Mouse (Mus musculus) midbrain, embryonic 13.5 days (tissue): ENCODE data around the gene Dram1. TPM values are rescaled to one million over a fixed set of nuclear protein-coding genes. Genes with fewer than 3 reads are reported as not detected.
"Not testable (repeated sequence)": the region's sequence is repeated elsewhere in the genome, so short reads cannot be mapped to it uniquely, and the experiment has no call there.

Experiments used
- ATAC-seq: fragments of 200-750 bp; cut with Nextera tagmentation; 2 replicates; pipeline ENCODE4 v1.8.0; 2017; ENCODE audit warnings: mild to moderate bottlenecking, moderate TSS enrichment, moderate library complexity
- H3K27ac ChIP-seq: fragments of 300-500 bp; sonication (generic); 2 replicates; pipeline ENCODE4 v1.5.1; 2015; ENCODE audit warnings: inconsistent platforms, mild to moderate bottlenecking, moderate library complexity
- H3K27me3 ChIP-seq: fragments of 300-500 bp; sonication (generic); 2 replicates; pipeline ENCODE4 v1.6.1; 2015; ENCODE audit warnings: mild to moderate bottlenecking, inconsistent platforms
- H3K36me3 ChIP-seq: fragments of 300-500 bp; sonication (generic); 2 replicates; pipeline ENCODE4 v1.6.1; 2015; ENCODE audit warnings: mild to moderate bottlenecking, inconsistent platforms
- H3K4me1 ChIP-seq: fragments of 300-500 bp; sonication (generic); replicated peaks from 2 replicates; pipeline ENCODE4 v1.6.1; 2015; ENCODE audit warnings: inconsistent platforms
- H3K4me2 ChIP-seq: fragments of 300-500 bp; sonication (generic); replicated peaks from 2 replicates; pipeline ENCODE4 v1.6.1; 2015; ENCODE audit warnings: moderate library complexity, mild to moderate bottlenecking, inconsistent platforms
- H3K4me3 ChIP-seq: fragments of 300-500 bp; sonication (generic); replicated peaks from 2 replicates; pipeline ENCODE4 v1.5.1; 2015; ENCODE audit warnings: mild to moderate bottlenecking, inconsistent platforms
- H3K9ac ChIP-seq: fragments of 300-500 bp; sonication (generic); replicated peaks from 2 replicates; pipeline ENCODE4 v1.6.1; 2015; ENCODE audit warnings: mild to moderate bottlenecking, inconsistent platforms
- H3K9me3 ChIP-seq: fragments of 300-500 bp; sonication (generic); 2 replicates; pipeline ENCODE4 v1.6.1; 2016; ENCODE audit warnings: mild to moderate bottlenecking, inconsistent platforms
- WGBS: fragments of 180-500 bp; shearing (Covaris S2); methylation state at CpG from one replicate; pipeline ENCODE4 v1.1.7; 2015; 5-methylcytosine and 5-hydroxymethylcytosine counted together
- polyA plus RNA-seq: library from polyadenylated mRNA; unstranded; fragments of >200 nt; fragmentation: Nextera tagmentation; extraction: Ambion mirVana; gene quantifications from 2 replicates; pipeline ENCODE4 v1.2.1, GENCODE M21; 2015

Dram1 gene
- polyA plus RNA-seq, 1 experiment from 2014 or later, result 0.31 TPM

GRCm38 (mm10) chr10:88383479-88383878 is 4.6 kb upstream of the Dram1 start:
- no peak overlapping the region for H3K4me2 ChIP-seq
- H3K4me1 ChIP-seq, result peaks cover 15% of the 10 kb centered on the region
- H3K27me3 ChIP-seq, result no peaks in the 10 kb centered on the region
- H3K9me3 ChIP-seq, result no peaks in the 10 kb centered on the region
- no peak overlapping the region for H3K27ac ChIP-seq
- no peak for ATAC-seq
- no peaks in the 10 kb centered on the region for H3K36me3 ChIP-seq
- H3K4me3 ChIP-seq, result no peak overlapping the region
- 79% methylated on average over 4 of the region's 4 CpGs for WGBS
- no peak overlapping the region for H3K9ac ChIP-seq

- no peak overlapping the region for H3K27ac ChIP-seq
- no peak for ATAC-seq
- H3K27me3 ChIP-seq, result no peaks in the 10 kb centered on the region
- no peaks in the 10 kb centered on the region for H3K36me3 ChIP-seq
- no peak overlapping the region for H3K4me2 ChIP-seq
- H3K4me1 ChIP-seq, result peaks cover 15% of the 10 kb centered on the region
- H3K9ac ChIP-seq, result no peak overlapping the region
- WGBS, result 86% methylated on average over 6 of the region's 6 CpGs
- no peak overlapping the region for H3K4me3 ChIP-seq
- no peaks in the 10 kb centered on the region for H3K9me3 ChIP-seq
These were observed 3.1 kb upstream of the Dram1 start for GRCm38 (mm10) chr10:88382009-88382408.

- H3K27ac ChIP-seq, result no peak overlapping the region
- H3K9ac ChIP-seq, result no peak overlapping the region
- no peak for ATAC-seq
- H3K36me3 ChIP-seq, result no peaks in the 10 kb centered on the region
- H3K4me2 ChIP-seq, result no peak overlapping the region
- H3K9me3 ChIP-seq, result no peaks in the 10 kb centered on the region
- no peaks in the 10 kb centered on the region for H3K27me3 ChIP-seq
- H3K4me3 ChIP-seq, result no peak overlapping the region
- WGBS, result 83% methylated on average over 4 of the region's 4 CpGs
- peaks cover 15% of the 10 kb centered on the region for H3K4me1 ChIP-seq
These were observed 2.4 kb upstream of the Dram1 start for GRCm38 (mm10) chr10:88381286-88381685.

- Histone ChIP-seq H3K9ac (peak overlapping the region; percentile 82), H3K27ac (no peak overlapping the region), H3K9me3 (no peaks in the 10 kb centered on the region), H3K36me3 (no peaks in the 10 kb centered on the region), H3K4me1 (peaks cover 15% of the 10 kb centered on the region), H3K4me2 (peak overlapping the region; percentile 79), H3K27me3 (no peaks in the 10 kb centered on the region), H3K4me3 (peak overlapping the region; percentile 84)
- ATAC-seq, result no peak
- WGBS, result 55% methylated on average over 14 of the region's 14 CpGs
These were observed 1.7 kb upstream of the Dram1 start for GRCm38 (mm10) chr10:88380430-88381060.

- Histone ChIP-seq H3K4me3 (peak overlapping the region; percentile 84), H3K36me3 (no peaks in the 10 kb centered on the region), H3K9ac (peak overlapping the region; percentile 82), H3K4me1 (peaks cover 15% of the 10 kb centered on the region), H3K27ac (peak overlapping the region; percentile 77; the same call in 1 of the 2 replicates), H3K4me2 (peak overlapping the region; percentile 79), H3K9me3 (no peaks in the 10 kb centered on the region), H3K27me3 (no peaks in the 10 kb centered on the region)
- WGBS, result under 1% methylated on average over 11 of the region's 11 CpGs
- ATAC-seq, result 0 out of 2 replicates have a peak, but pooled peaks have one; percentile 30
These were observed 1.1 kb upstream of the Dram1 start for GRCm38 (mm10) chr10:88380002-88380401.

- 83% methylated on average over 4 of the region's 4 CpGs for WGBS
- peaks cover 15% of the 10 kb centered on the region for H3K4me1 ChIP-seq
- H3K36me3 ChIP-seq, result no peaks in the 10 kb centered on the region
- H3K27ac ChIP-seq, result no peak overlapping the region
- no peaks in the 10 kb centered on the region for H3K27me3 ChIP-seq
- H3K4me2 ChIP-seq, result no peak overlapping the region
- H3K9me3 ChIP-seq, result no peaks in the 10 kb centered on the region
- H3K9ac ChIP-seq, result no peak overlapping the region
- ATAC-seq, result no peak
- H3K4me3 ChIP-seq, result no peak overlapping the region
These were observed 1.2 kb downstream of the Dram1 start for GRCm38 (mm10) chr10:88377666-88378065.

- no peak overlapping the region for H3K9ac ChIP-seq
These were observed 2.1 kb downstream of the Dram1 start for GRCm38 (mm10) chr10:88376770-88377169.

GRCm38 (mm10) chr10:88374984-88375383 is 3.9 kb downstream of the Dram1 start:
- Histone ChIP-seq H3K9ac (no peak overlapping the region), H3K4me3 (no peak overlapping the region), H3K27me3 (no peaks in the 10 kb centered on the region), H3K9me3 (no peaks in the 10 kb centered on the region), H3K4me2 (no peak overlapping the region), H3K36me3 (no peaks in the 10 kb centered on the region), H3K27ac (no peak overlapping the region), H3K4me1 (peaks cover 1% of the 10 kb centered on the region; the same call in 1 of the 2 replicates)
- no peak for ATAC-seq
- WGBS, result 33% methylated on average over 10 of the region's 10 CpGs

More at GRCm38 (mm10) chr10:88376770-88377169, 2.1 kb downstream of the Dram1 start:
- ATAC-seq, result no peak
- Histone ChIP-seq H3K4me2 (no peak overlapping the region), H3K4me3 (no peak overlapping the region), H3K27ac (no peak overlapping the region), H3K36me3 (no peaks in the 10 kb centered on the region), H3K9me3 (no peaks in the 10 kb centered on the region), H3K27me3 (no peaks in the 10 kb centered on the region), H3K4me1 (peaks cover 15% of the 10 kb centered on the region)
- 8% methylated on average over 11 of the region's 11 CpGs for WGBS

GRCm38 (mm10) chr10:88372945-88373344 is 5.9 kb downstream of the Dram1 start:
- not testable (repeated sequence) for H3K27me3 ChIP-seq, H3K4me3 ChIP-seq, H3K4me1 ChIP-seq, H3K9me3 ChIP-seq, H3K4me2 ChIP-seq, H3K27ac ChIP-seq, H3K36me3 ChIP-seq, ATAC-seq, H3K9ac ChIP-seq
- 85% methylated on average over 2 of the region's 2 CpGs for WGBS

GRCm38 (mm10) chr10:88372436-88372835 is 6.4 kb downstream of the Dram1 start:
- no peak for ATAC-seq

GRCm38 (mm10) chr10:88371793-88372192 is 7.1 kb downstream of the Dram1 start:
- no peaks in the 10 kb centered on the region for H3K9me3 ChIP-seq
- ATAC-seq, result no peak
- 5% methylated on average over 2 of the region's 2 CpGs for WGBS

More at GRCm38 (mm10) chr10:88372436-88372835, 6.4 kb downstream of the Dram1 start:
- Histone ChIP-seq H3K36me3 (no peaks in the 10 kb centered on the region), H3K9me3 (no peaks in the 10 kb centered on the region), H3K4me1 (no peaks in the 10 kb centered on the region), H3K27ac (no peak overlapping the region), H3K4me3 (no peak overlapping the region), H3K27me3 (no peaks in the 10 kb centered on the region), H3K4me2 (no peak overlapping the region), H3K9ac (no peak overlapping the region)
- 95% methylated on average over 4 of the region's 4 CpGs for WGBS

GRCm38 (mm10) chr10:88369233-88369632 is 9.6 kb downstream of the Dram1 start:
- no peak overlapping the region for H3K4me2 ChIP-seq
- 61% methylated on average over 4 of the region's 4 CpGs for WGBS

More at GRCm38 (mm10) chr10:88371793-88372192, 7.1 kb downstream of the Dram1 start:
- no peaks in the 10 kb centered on the region for H3K36me3 ChIP-seq
- H3K4me1 ChIP-seq, result no peaks in the 10 kb centered on the region
- no peak overlapping the region for H3K9ac ChIP-seq
- H3K4me3 ChIP-seq, result no peak overlapping the region
- H3K27me3 ChIP-seq, result no peaks in the 10 kb centered on the region
- no peak overlapping the region for H3K27ac ChIP-seq
- H3K4me2 ChIP-seq, result no peak overlapping the region

GRCm38 (mm10) chr10:88364221-88364620 is 14.7 kb downstream of the Dram1 start:
- WGBS, result 80% methylated on average over 3 of the region's 3 CpGs
- Histone ChIP-seq H3K9me3 (no peaks in the 10 kb centered on the region), H3K4me2 (no peak overlapping the region), H3K4me3 (no peak overlapping the region), H3K4me1 (no peaks in the 10 kb centered on the region), H3K36me3 (no peaks in the 10 kb centered on the region), H3K9ac (no peak overlapping the region), H3K27ac (no peak overlapping the region), H3K27me3 (no peaks in the 10 kb centered on the region)
- no peak for ATAC-seq

More at GRCm38 (mm10) chr10:88369233-88369632, 9.6 kb downstream of the Dram1 start:
- no peaks in the 10 kb centered on the region for H3K9me3 ChIP-seq
- ATAC-seq, result no peak
- no peak overlapping the region for H3K9ac ChIP-seq
- H3K4me3 ChIP-seq, result no peak overlapping the region
- no peaks in the 10 kb centered on the region for H3K27me3 ChIP-seq
- H3K27ac ChIP-seq, result no peak overlapping the region
- no peaks in the 10 kb centered on the region for H3K36me3 ChIP-seq
- no peaks in the 10 kb centered on the region for H3K4me1 ChIP-seq
